Mouse (Mus musculus): Measurements from ENCODE around the gene Resp18.
"Not testable (repeated sequence)": the region's sequence is repeated elsewhere in the genome, so short reads cannot be mapped to it uniquely, and the experiment has no call there.

The Resp18 gene

GRCm38 (mm10) chr1:75232489-75232888 lies 45.7 kb downstream of the Resp18 start:
- not testable (repeated sequence) for DNase-seq

GRCm38 (mm10) chr1:75231664-75232152 lies 46.5 kb downstream of the Resp18 start, which contains the start of gene A630095N17Rik:
TSS of gene A630095N17Rik (minus strand) at chr1:75232102.
- DNase-seq, result no peak

GRCm38 (mm10) chr1:75231224-75231623 lies 47.0 kb downstream of the Resp18 start:
- no peak for DNase-seq

- no peak for DNase-seq
These were observed 47.8 kb downstream of the Resp18 start for GRCm38 (mm10) chr1:75230335-75230994.

- no peak for DNase-seq
These were observed 49.1 kb downstream of the Resp18 start for GRCm38 (mm10) chr1:75229158-75229557.

- DNase-seq, result no peak
These were observed 50.6 kb downstream of the Resp18 start for GRCm38 (mm10) chr1:75227653-75228052.

- DNase-seq, result no peak
These were observed 52.1 kb downstream of the Resp18 start for GRCm38 (mm10) chr1:75226138-75226537.

- no peak for DNase-seq
These were observed 52.7 kb downstream of the Resp18 start for GRCm38 (mm10) chr1:75225473-75225872.

- DNase-seq, result no peak
These were observed 54.7 kb downstream of the Resp18 start for GRCm38 (mm10) chr1:75223532-75223931.

GRCm38 (mm10) chr1:75222926-75223325 lies 55.3 kb downstream of the Resp18 start:
- DNase-seq, result no peak
